Mouse (Mus musculus): Measurements from ENCODE around the gene Coro7. TPM values are rescaled to one million over a fixed set of nuclear protein-coding genes. Genes with fewer than 3 reads are reported as not detected.

The Coro7 gene
- total RNA-seq, 2 experiments from 2014 or later, result 88.4 to 100 TPM

DNA sequence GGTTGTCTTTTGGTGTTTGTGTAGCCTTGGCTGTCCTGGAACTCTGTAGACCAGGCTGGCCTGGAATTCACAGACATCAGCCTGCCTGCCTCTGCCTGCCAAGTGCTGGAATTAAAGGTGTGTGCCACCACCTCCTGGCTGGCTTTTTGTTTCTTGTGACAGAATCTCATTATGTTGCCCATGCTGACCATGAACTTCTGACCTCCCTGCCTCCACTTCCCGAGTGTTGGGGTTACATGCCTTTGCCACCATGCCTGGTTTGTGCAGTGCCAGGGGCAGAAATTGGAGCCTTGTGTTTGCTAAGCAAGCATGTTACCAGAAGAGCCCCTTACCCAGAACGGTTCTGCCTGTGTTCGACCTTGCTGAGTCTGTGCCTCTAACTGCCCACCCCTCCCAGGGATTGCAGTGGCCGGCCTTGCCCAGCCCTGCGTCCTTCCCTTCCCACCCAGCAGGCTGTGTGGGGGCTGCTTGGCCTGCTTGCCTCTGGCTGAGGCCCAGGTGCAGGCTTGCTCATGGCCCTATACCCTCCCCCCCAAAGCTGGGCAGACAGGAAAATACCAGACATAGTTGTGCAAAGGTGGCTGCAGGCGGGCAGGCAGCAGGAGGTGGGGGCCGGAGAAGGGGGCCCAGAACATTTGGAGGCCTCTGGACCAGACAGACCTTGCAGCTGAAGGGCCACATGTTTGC is 76.7 kb downstream of the Coro7 start:
- intact Hi-C loops (cut with DNase I), result no loop called here
- DNase-seq (ENCODE audit: low spot score in 2 of 2), result no peak

DNA sequence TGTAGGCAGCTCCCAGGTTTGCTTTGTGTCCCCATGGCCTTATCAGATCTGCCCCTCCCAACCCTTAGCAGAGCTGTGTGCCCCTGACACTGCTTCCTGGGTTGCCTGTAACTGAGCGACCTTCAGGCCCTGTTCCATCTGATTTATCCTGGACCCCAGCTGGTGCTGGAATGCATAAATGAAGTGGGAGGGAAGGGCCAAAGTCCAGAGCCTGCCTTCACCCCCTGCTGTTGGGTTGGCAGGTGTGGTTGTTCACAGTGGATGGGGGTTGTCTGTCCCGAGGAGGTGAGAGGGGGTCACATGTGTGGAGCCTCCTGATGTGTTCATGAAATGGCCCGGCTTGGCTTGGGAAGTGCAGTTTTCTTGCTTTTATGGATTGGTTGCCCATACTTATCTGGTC is 77.4 kb downstream of the Coro7 start:
- DNase-seq (ENCODE audit: low spot score in 2 of 2), result no peak

DNA sequence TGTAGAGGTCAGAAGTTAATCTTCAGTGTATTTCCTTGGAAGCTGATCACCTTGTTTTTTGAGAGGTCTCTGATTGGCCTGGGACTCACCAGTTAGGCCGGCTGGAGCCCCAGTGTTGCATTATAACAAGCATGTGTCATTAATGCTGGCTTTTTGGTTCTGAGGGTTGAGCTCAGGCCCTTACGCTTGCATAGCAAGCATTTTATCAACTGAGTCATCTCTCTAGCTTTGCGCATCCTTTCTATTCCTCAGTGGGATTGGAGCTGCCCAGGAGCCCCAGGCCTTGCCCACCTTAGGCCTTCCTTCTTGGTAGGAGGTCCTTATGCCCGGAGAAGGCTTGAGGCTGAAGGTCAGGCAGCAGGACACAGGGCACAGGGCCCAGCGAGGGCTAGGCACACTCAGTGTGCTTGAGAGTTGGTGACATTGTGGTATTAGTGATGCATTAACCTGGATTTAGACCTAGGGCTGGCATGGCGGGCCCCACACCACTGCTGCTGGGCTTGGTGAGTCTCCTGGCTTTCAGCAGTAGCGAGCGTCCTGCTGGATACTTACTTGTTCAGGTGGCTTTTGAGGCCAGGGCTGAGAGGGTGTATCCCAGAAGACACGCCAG is 78.8 kb downstream of the Coro7 start:
- intact Hi-C loops (cut with DNase I), result no loop called here
- no peak for DNase-seq (ENCODE audit: low spot score in 2 of 2)

More for the DNA sequence above, 77.4 kb downstream of the Coro7 start:
- intact Hi-C loops (cut with DNase I), result no loop called here

DNA sequence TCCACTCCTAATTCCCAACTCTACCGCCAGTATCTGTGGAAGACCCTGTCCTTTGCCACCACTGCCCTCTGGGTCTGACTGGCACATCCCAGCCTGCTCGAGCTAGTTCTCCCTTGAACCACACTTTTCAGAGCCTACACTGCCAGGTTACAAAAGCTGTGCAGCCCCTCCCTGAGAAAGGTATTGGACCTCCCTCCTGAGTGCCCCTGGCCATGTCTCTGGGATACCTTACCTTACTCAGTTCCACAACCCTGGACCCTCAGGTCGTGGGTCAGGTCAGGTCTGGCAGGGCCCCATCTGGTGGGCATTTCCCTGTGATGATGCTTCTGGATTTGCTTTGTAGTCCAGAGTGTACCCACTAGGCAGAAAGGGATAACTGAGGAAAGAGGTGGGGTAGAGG is 80.0 kb downstream of the Coro7 start:
- DNase-seq (ENCODE audit: low spot score in 2 of 2), result no peak
- intact Hi-C loops (cut with DNase I), result no loop called here

- intact Hi-C loops (cut with DNase I), result no loop called here
- no peak for DNase-seq (ENCODE audit: low spot score in 2 of 2)
These were observed 80.6 kb downstream of the Coro7 start for GRCm38 (mm10) chr16:4598891-4599543.

- no peak for DNase-seq (ENCODE audit: low spot score in 2 of 2)
- intact Hi-C loops (cut with DNase I), result no loop called here
These were observed 81.5 kb downstream of the Coro7 start for GRCm38 (mm10) chr16:4598041-4598440.

DNA sequence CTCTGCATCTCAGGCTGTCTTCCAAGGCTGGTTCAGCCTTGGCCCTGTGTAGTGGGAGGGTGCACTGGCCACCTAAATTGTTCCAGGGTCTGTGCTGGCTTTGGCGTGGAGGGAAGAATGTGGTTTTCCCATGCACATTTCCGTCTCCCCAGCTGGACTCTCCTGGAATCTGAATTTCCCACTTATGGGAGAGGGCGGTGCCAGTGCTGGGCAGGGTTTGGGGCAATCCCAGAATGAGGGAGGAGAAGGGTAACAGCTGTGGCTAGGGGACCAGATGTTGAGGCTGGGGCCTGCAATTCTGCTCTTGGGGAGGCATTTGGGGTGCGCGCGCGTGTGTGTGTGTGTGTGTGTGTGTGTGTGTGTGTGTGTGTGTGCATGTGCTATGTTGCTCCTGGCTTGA is 82.3 kb downstream of the Coro7 start:
- no peak for DNase-seq (ENCODE audit: low spot score in 2 of 2)
- intact Hi-C loops (cut with DNase I), result no loop called here

DNA sequence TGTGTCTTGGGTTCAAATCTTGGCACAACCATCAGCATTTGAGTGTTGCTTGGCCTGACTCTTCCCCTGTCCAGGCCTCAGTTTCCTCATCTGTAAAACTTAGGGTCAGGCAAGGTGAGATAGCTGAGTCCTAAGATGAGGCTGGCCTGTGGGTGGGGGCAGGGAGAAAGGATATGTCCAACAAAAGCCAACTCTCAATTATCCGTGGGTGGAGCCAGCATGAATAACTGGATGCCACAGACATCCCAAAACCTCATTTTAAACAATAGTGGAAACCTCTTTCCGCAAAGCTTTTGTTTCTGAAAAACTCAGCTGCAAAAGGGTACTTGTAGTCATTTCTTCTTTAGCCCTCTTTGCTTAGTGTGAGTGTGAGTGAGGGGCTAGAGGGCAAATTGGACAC is 82.7 kb downstream of the Coro7 start:
- intact Hi-C loops (cut with DNase I), result no loop called here
- DNase-seq (ENCODE audit: low spot score in 2 of 2), result no peak

- no peak for DNase-seq (ENCODE audit: low spot score in 2 of 2)
- intact Hi-C loops (cut with DNase I), result no loop called here
These were observed 83.3 kb downstream of the Coro7 start for GRCm38 (mm10) chr16:4596141-4596728.

- intact Hi-C loops (cut with DNase I), result no loop called here
- no peak for DNase-seq (ENCODE audit: low spot score in 2 of 2)
These were observed 84.0 kb downstream of the Coro7 start for GRCm38 (mm10) chr16:4595527-4595963.

DNA sequence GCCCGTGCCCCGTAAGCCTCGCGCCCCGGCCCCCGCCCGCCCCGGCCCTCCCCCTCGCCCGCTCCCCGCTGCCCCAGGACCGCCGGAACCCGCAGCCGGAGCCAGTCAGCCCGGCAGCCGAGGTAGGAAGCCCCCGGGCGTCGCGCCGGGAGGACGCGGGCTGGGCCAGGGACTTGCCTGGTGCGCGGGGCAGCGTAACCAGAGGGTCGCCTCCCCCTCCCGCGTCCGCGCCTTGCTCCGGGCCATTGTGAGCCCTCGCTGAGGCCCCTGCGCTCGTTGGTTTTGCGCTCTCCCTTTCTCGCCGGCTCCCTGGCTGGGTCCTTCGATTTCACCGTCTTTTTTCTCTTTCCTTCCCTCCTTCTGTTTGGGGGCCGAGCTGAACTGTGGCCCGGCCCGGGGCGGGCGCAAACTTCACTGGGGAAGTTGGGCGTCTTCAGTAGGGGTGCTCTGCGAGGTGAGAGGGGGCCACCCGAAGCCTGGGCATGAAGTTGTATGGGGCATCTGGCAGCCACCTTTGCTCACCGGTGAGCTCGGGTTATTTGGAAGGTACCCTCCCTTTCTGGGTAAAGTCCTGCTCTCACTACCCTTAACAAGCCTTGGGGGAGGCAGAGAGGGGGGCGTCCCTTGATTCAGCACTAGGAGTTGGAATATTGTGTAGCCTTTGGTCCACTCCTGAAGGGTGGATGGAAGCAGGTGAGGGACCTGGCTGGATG is 84.6 kb downstream of the Coro7 start:
- no peak for DNase-seq (ENCODE audit: low spot score in 2 of 2)
- intact Hi-C loops (cut with DNase I), result no loop called here

DNA sequence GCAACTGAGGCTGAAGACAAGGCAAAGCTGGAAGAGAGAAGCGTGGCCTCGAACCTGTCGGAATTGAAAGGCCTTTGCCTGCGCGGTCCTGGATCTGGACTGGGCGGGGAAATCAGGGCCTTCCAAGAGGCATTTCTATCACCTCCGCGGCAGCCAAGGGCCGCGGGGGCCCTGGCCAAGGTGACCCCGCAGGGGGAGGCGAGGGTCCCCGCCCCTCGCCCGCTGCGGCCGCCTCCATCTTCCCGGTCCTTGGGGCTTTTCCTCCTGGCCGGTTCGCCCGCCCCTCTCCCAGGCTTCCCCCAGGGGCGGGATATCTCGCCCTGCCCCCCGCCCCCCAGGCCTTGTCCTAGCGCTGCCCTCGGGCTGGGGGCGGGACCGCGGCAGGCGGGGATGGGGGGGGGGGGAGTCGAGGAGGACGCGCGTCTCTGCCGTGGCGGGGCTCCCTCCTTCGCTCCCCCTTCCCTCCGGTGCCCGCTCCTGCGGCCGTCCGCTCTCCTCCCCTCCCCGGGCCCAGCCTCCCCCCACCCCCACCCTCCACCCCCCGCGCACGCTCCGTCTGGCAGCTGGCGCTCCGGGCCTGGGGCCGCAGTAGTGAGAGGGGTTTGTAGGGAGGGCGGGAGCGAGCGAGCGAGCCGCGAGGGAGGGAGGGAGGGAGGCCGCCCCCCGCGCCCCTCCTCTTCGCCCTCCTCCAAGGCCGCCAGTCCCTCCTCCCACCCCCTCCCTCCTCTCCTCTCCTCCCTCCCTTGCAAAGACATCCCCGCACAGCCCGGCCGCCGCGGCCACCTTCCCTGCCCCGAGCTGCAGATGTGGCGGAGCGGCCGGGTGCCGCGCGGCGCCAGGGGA is 85.4 kb downstream of the Coro7 start, which contains the start of gene Glis2:
Gene Glis2 (plus strand): TSS at position 743 of the 843 bp plus-strand sequence.
- intact Hi-C loops (cut with DNase I), result no loop called here
- peak in 1 of 2 experiments; percentile 60 for DNase-seq (ENCODE audit: low spot score in 2 of 2)

- intact Hi-C loops (cut with DNase I), result no loop called here
These were observed 86.4 kb downstream of the Coro7 start for GRCm38 (mm10) chr16:4592909-4593875.

GRCm38 (mm10) chr16:4590236-4590635 is 89.3 kb downstream of the Coro7 start:
- no peak for DNase-seq (ENCODE audit: low spot score in 2 of 2)
- intact Hi-C loops (cut with DNase I), result no loop called here

More at GRCm38 (mm10) chr16:4592909-4593875, 86.4 kb downstream of the Coro7 start:
- DNase-seq (ENCODE audit: low spot score in 2 of 2), result no peak

GRCm38 (mm10) chr16:4587516-4588210 is 91.9 kb downstream of the Coro7 start:
- no peak for DNase-seq (ENCODE audit: low spot score in 2 of 2)
- intact Hi-C loops (cut with DNase I), result no loop called here

GRCm38 (mm10) chr16:4586531-4587123 is 93.0 kb downstream of the Coro7 start:
- peak; percentile 87 for DNase-seq (ENCODE audit: low spot score in 2 of 2)
- intact Hi-C loops (cut with DNase I), result no loop called here

All from left cerebral cortex, postnatal 36 days (tissue).